Mouse (Mus musculus): ENCODE measurements around the gene Olfr560. TPM values are rescaled to one million over a fixed set of nuclear protein-coding genes. Genes with fewer than 3 reads are reported as not detected.

Gene Olfr560
- total and polyA plus RNA-seq, 2 experiments from 2014 or later: not detected

- no peak within 1 kb of the TSS for H3K27ac ChIP-seq (ENCODE audit: low read depth)
- DNase-seq (ENCODE audit: low spot score) (no peak), ATAC-seq (ENCODE audit: insufficient read depth, low read depth) (no peak)
- H3K36me3 ChIP-seq (replicated peaks; ENCODE audit: control insufficient read depth, insufficient read depth, low read length): no peaks in the 10 kb centered on the region
- H3K27me3 ChIP-seq (ENCODE audit: control insufficient read depth, insufficient read depth, low read length): no peaks in the 10 kb centered on the region
- H3K9me3 ChIP-seq (replicated peaks; ENCODE audit: control insufficient read depth, low read length): no peaks in the 10 kb centered on the region
- no peak within 1 kb of the TSS for H3K4me2 ChIP-seq (ENCODE audit: low read depth, low read length)
- no peak within 1 kb of the TSS for H3K9ac ChIP-seq (replicated peaks; ENCODE audit: low read depth, low read length)
- TF ChIP-seq EP300 (IDR thresholded peaks at IDR 0.05; ENCODE audit: low read depth) (no peak), CTCF (IDR thresholded peaks at IDR 0.05; ENCODE audit: low read depth) (no peak)
- no peak within 1 kb of the TSS for H3K4me3 ChIP-seq (ENCODE audit: low read depth, low read length)
- no peaks in the 10 kb centered on the region for H3K4me1 ChIP-seq (ENCODE audit: control insufficient read depth, insufficient read depth)
These were observed 31.8 kb downstream of the Olfr560 start, which contains the start of gene Olfr559 for GRCm38 (mm10) chr7:102727391-102727790. Gene Olfr559, minus strand, starts transcription at chr7:102727491.

GRCm38 (mm10) chr7:102718970-102719369 lies 40.2 kb downstream of the Olfr560 start, which contains the start of gene Olfr33:
Gene Olfr33, minus strand, starts transcription at chr7:102719070.
- Histone ChIP-seq H3K9me3 (replicated peaks; ENCODE audit: control insufficient read depth, low read length) (0 out of 2 replicates have a peak, but pooled peaks cover 4% of the 10 kb centered on the region), H3K27me3 (ENCODE audit: control insufficient read depth, insufficient read depth, low read length) (no peaks in the 10 kb centered on the region), H3K27ac (ENCODE audit: low read depth) (no peak within 1 kb of the TSS), H3K36me3 (replicated peaks; ENCODE audit: control insufficient read depth, insufficient read depth, low read length) (no peaks in the 10 kb centered on the region), H3K9ac (replicated peaks; ENCODE audit: low read depth, low read length) (no peak within 1 kb of the TSS), H3K4me1 (ENCODE audit: control insufficient read depth, insufficient read depth) (no peaks in the 10 kb centered on the region), H3K4me2 (ENCODE audit: low read depth, low read length) (no peak within 1 kb of the TSS), H3K4me3 (ENCODE audit: low read depth, low read length) (no peak within 1 kb of the TSS)
- 24% methylated on average over 1 of the region's 1 CpGs for whole genome bisulfite sequencing
- no peak for DNase-seq (ENCODE audit: low spot score)
- TF ChIP-seq CTCF (IDR thresholded peaks at IDR 0.05; ENCODE audit: low read depth) (no peak), EP300 (IDR thresholded peaks at IDR 0.05; ENCODE audit: low read depth) (no peak)
- ATAC-seq (ENCODE audit: insufficient read depth, low read depth): no peak

- no peak within 1 kb of the TSS for H3K9ac ChIP-seq (replicated peaks; ENCODE audit: low read depth, low read length)
- H3K27ac ChIP-seq (ENCODE audit: low read depth): no peak within 1 kb of the TSS
- H3K27me3 ChIP-seq (ENCODE audit: control insufficient read depth, insufficient read depth, low read length): no peaks in the 10 kb centered on the region
- no peaks in the 10 kb centered on the region for H3K4me1 ChIP-seq (ENCODE audit: control insufficient read depth, insufficient read depth)
- TF ChIP-seq EP300 (IDR thresholded peaks at IDR 0.05; ENCODE audit: low read depth) (no peak), CTCF (IDR thresholded peaks at IDR 0.05; ENCODE audit: low read depth) (no peak)
- no peak for ATAC-seq (ENCODE audit: insufficient read depth, low read depth)
- H3K4me2 ChIP-seq (ENCODE audit: low read depth, low read length): no peak within 1 kb of the TSS
- no peaks in the 10 kb centered on the region for H3K9me3 ChIP-seq (replicated peaks; ENCODE audit: control insufficient read depth, low read length)
- no peak for DNase-seq (ENCODE audit: low spot score)
- no peak within 1 kb of the TSS for H3K4me3 ChIP-seq (ENCODE audit: low read depth, low read length)
- no peaks in the 10 kb centered on the region for H3K36me3 ChIP-seq (replicated peaks; ENCODE audit: control insufficient read depth, insufficient read depth, low read length)
These were observed 57.3 kb downstream of the Olfr560 start, which contains the start of gene Olfr558 for GRCm38 (mm10) chr7:102701915-102702314. Gene Olfr558, plus strand, starts transcription at chr7:102702215.

Other genes starting within 250 kb of the Olfr560 start
Only the 30 nearest of the 31 such genes appear.
- gene Olfr547, start 224.6 kb downstream of the Olfr560 start, total RNA-seq (2014; rRNA removed; ENCODE audit: low replicate concordance): not detected in 2 replicates
- not detected in 2 replicates for gene Olfr547, start 224.6 kb downstream of the Olfr560 start, polyA plus RNA-seq (2015; fragmentation: Nextera tagmentation; extraction: Ambion mirVana)
- gene Olfr548-ps1, start 218.5 kb downstream of the Olfr560 start, total RNA-seq (2014; rRNA removed; ENCODE audit: low replicate concordance): not detected in 2 replicates
- not detected in 2 replicates for gene Olfr548-ps1, start 218.5 kb downstream of the Olfr560 start, polyA plus RNA-seq (2015; fragmentation: Nextera tagmentation; extraction: Ambion mirVana)
- not detected in 2 replicates for gene Olfr549, start 209.5 kb downstream of the Olfr560 start, total RNA-seq (2014; rRNA removed; ENCODE audit: low replicate concordance)
- gene Olfr549, start 209.5 kb downstream of the Olfr560 start, polyA plus RNA-seq (2015; fragmentation: Nextera tagmentation; extraction: Ambion mirVana): not detected in 2 replicates
- gene Trim21, start 193.9 kb downstream of the Olfr560 start, total RNA-seq (2014; rRNA removed; ENCODE audit: low replicate concordance): 4.0 and 5.6 TPM in 2 replicates
- 0.22 and 0.32 TPM in 2 replicates for gene Trim21, start 193.9 kb downstream of the Olfr560 start, polyA plus RNA-seq (2015; fragmentation: Nextera tagmentation; extraction: Ambion mirVana)
- gene Olfr550, start 187.9 kb downstream of the Olfr560 start, total RNA-seq (2014; rRNA removed; ENCODE audit: low replicate concordance): not detected in 2 replicates
- not detected in 2 replicates for gene Olfr550, start 187.9 kb downstream of the Olfr560 start, polyA plus RNA-seq (2015; fragmentation: Nextera tagmentation; extraction: Ambion mirVana)
- gene Olfr551, start 167.5 kb downstream of the Olfr560 start, total RNA-seq (2014; rRNA removed; ENCODE audit: low replicate concordance): not detected in 2 replicates
- gene Olfr551, start 167.5 kb downstream of the Olfr560 start, polyA plus RNA-seq (2015; fragmentation: Nextera tagmentation; extraction: Ambion mirVana): not detected in 2 replicates
- gene Olfr552, start 161.6 kb downstream of the Olfr560 start, total RNA-seq (2014; rRNA removed; ENCODE audit: low replicate concordance): not detected in 2 replicates
- not detected in 2 replicates for gene Olfr552, start 161.6 kb downstream of the Olfr560 start, polyA plus RNA-seq (2015; fragmentation: Nextera tagmentation; extraction: Ambion mirVana)
- gene Olfr553, start 141.1 kb downstream of the Olfr560 start, total RNA-seq (2014; rRNA removed; ENCODE audit: low replicate concordance): not detected in 2 replicates
- not detected in 2 replicates for gene Olfr553, start 141.1 kb downstream of the Olfr560 start, polyA plus RNA-seq (2015; fragmentation: Nextera tagmentation; extraction: Ambion mirVana)
- gene Olfr554, start 120.9 kb downstream of the Olfr560 start, total RNA-seq (2014; rRNA removed; ENCODE audit: low replicate concordance): not detected in 2 replicates
- not detected in 2 replicates for gene Olfr554, start 120.9 kb downstream of the Olfr560 start, polyA plus RNA-seq (2015; fragmentation: Nextera tagmentation; extraction: Ambion mirVana)
- gene Olfr555, start 100.5 kb downstream of the Olfr560 start, total RNA-seq (2014; rRNA removed; ENCODE audit: low replicate concordance): not detected in 2 replicates
- gene Olfr555, start 100.5 kb downstream of the Olfr560 start, polyA plus RNA-seq (2015; fragmentation: Nextera tagmentation; extraction: Ambion mirVana): not detected in 2 replicates
- not detected in 2 replicates for gene Olfr556, start 94.5 kb downstream of the Olfr560 start, total RNA-seq (2014; rRNA removed; ENCODE audit: low replicate concordance)
- not detected in 2 replicates for gene Olfr556, start 94.5 kb downstream of the Olfr560 start, polyA plus RNA-seq (2015; fragmentation: Nextera tagmentation; extraction: Ambion mirVana)
- 10.0 and 22.4 TPM in 2 replicates for gene Trim68, start 72.0 kb downstream of the Olfr560 start, total RNA-seq (2014; rRNA removed; ENCODE audit: low replicate concordance)
- gene Trim68, start 72.0 kb downstream of the Olfr560 start, polyA plus RNA-seq (2015; fragmentation: Nextera tagmentation; extraction: Ambion mirVana): 8.3 and 8.9 TPM in 2 replicates
- gene Olfr557, start 63.5 kb downstream of the Olfr560 start, total RNA-seq (2014; rRNA removed; ENCODE audit: low replicate concordance): not detected in 2 replicates
- not detected in 2 replicates for gene Olfr557, start 63.5 kb downstream of the Olfr560 start, polyA plus RNA-seq (2015; fragmentation: Nextera tagmentation; extraction: Ambion mirVana)
- 1.2 and 1.5 TPM in 2 replicates for gene Olfr558, start 57.2 kb downstream of the Olfr560 start, total RNA-seq (2014; rRNA removed; ENCODE audit: low replicate concordance)
- 2.2 and 2.3 TPM in 2 replicates for gene Olfr558, start 57.2 kb downstream of the Olfr560 start, polyA plus RNA-seq (2015; fragmentation: Nextera tagmentation; extraction: Ambion mirVana)
- not detected in 2 replicates for gene Olfr33, start 40.3 kb downstream of the Olfr560 start, total RNA-seq (2014; rRNA removed; ENCODE audit: low replicate concordance)
- not detected in 2 replicates for gene Olfr33, start 40.3 kb downstream of the Olfr560 start, polyA plus RNA-seq (2015; fragmentation: Nextera tagmentation; extraction: Ambion mirVana)
- gene Olfr559, start 31.9 kb downstream of the Olfr560 start, total RNA-seq (2014; rRNA removed; ENCODE audit: low replicate concordance): not detected in 2 replicates
- gene Olfr559, start 31.9 kb downstream of the Olfr560 start, polyA plus RNA-seq (2015; fragmentation: Nextera tagmentation; extraction: Ambion mirVana): not detected in 2 replicates
- 1.0 and 4.1 TPM in 2 replicates for gene Olfr78, start 105 bp upstream of the Olfr560 start, total RNA-seq (2014; rRNA removed; ENCODE audit: low replicate concordance)
- gene Olfr78, start 105 bp upstream of the Olfr560 start, polyA plus RNA-seq (2015; fragmentation: Nextera tagmentation; extraction: Ambion mirVana): 0.34 and 0.60 TPM in 2 replicates
- gene Olfr561, start 11.9 kb upstream of the Olfr560 start, total RNA-seq (2014; rRNA removed; ENCODE audit: low replicate concordance): not detected in 2 replicates
- gene Olfr561, start 11.9 kb upstream of the Olfr560 start, polyA plus RNA-seq (2015; fragmentation: Nextera tagmentation; extraction: Ambion mirVana): not detected in 2 replicates
- not detected in 2 replicates for gene Olfr564, start 44.1 kb upstream of the Olfr560 start, total RNA-seq (2014; rRNA removed; ENCODE audit: low replicate concordance)
- gene Olfr564, start 44.1 kb upstream of the Olfr560 start, polyA plus RNA-seq (2015; fragmentation: Nextera tagmentation; extraction: Ambion mirVana): not detected in 2 replicates
- not detected in 2 replicates for gene Olfr566, start 99.4 kb upstream of the Olfr560 start, total RNA-seq (2014; rRNA removed; ENCODE audit: low replicate concordance)
- not detected in 2 replicates for gene Olfr566, start 99.4 kb upstream of the Olfr560 start, polyA plus RNA-seq (2015; fragmentation: Nextera tagmentation; extraction: Ambion mirVana)
- gene Olfr568, start 117.8 kb upstream of the Olfr560 start, total RNA-seq (2014; rRNA removed; ENCODE audit: low replicate concordance): not detected in 2 replicates
- gene Olfr568, start 117.8 kb upstream of the Olfr560 start, polyA plus RNA-seq (2015; fragmentation: Nextera tagmentation; extraction: Ambion mirVana): not detected in 2 replicates
- gene Olfr569, start 131.5 kb upstream of the Olfr560 start, total RNA-seq (2014; rRNA removed; ENCODE audit: low replicate concordance): not detected in 2 replicates
- gene Olfr569, start 131.5 kb upstream of the Olfr560 start, polyA plus RNA-seq (2015; fragmentation: Nextera tagmentation; extraction: Ambion mirVana): not detected in 2 replicates
- gene Olfr570, start 135.2 kb upstream of the Olfr560 start, total RNA-seq (2014; rRNA removed; ENCODE audit: low replicate concordance): not detected in 2 replicates
- gene Olfr570, start 135.2 kb upstream of the Olfr560 start, polyA plus RNA-seq (2015; fragmentation: Nextera tagmentation; extraction: Ambion mirVana): not detected in 2 replicates
- not detected in 2 replicates for gene Olfr571, start 158.2 kb upstream of the Olfr560 start, total RNA-seq (2014; rRNA removed; ENCODE audit: low replicate concordance)
- gene Olfr571, start 158.2 kb upstream of the Olfr560 start, polyA plus RNA-seq (2015; fragmentation: Nextera tagmentation; extraction: Ambion mirVana): not detected in 2 replicates
- not detected in 2 replicates for gene Olfr572, start 165.0 kb upstream of the Olfr560 start, total RNA-seq (2014; rRNA removed; ENCODE audit: low replicate concordance)
- not detected in 2 replicates for gene Olfr572, start 165.0 kb upstream of the Olfr560 start, polyA plus RNA-seq (2015; fragmentation: Nextera tagmentation; extraction: Ambion mirVana)
- gene Olfr573-ps1, start 183.2 kb upstream of the Olfr560 start, total RNA-seq (2014; rRNA removed; ENCODE audit: low replicate concordance): not detected in 2 replicates
- not detected in 2 replicates for gene Olfr573-ps1, start 183.2 kb upstream of the Olfr560 start, polyA plus RNA-seq (2015; fragmentation: Nextera tagmentation; extraction: Ambion mirVana)
- not detected in 2 replicates for gene Olfr574, start 189.1 kb upstream of the Olfr560 start, total RNA-seq (2014; rRNA removed; ENCODE audit: low replicate concordance)
- not detected in 2 replicates for gene Olfr574, start 189.1 kb upstream of the Olfr560 start, polyA plus RNA-seq (2015; fragmentation: Nextera tagmentation; extraction: Ambion mirVana)
- not detected in 2 replicates for gene Olfr575, start 199.4 kb upstream of the Olfr560 start, total RNA-seq (2014; rRNA removed; ENCODE audit: low replicate concordance)
- not detected in 2 replicates for gene Olfr575, start 199.4 kb upstream of the Olfr560 start, polyA plus RNA-seq (2015; fragmentation: Nextera tagmentation; extraction: Ambion mirVana)
- gene Olfr576, start 203.3 kb upstream of the Olfr560 start, total RNA-seq (2014; rRNA removed; ENCODE audit: low replicate concordance): not detected in 2 replicates
- not detected in 2 replicates for gene Olfr576, start 203.3 kb upstream of the Olfr560 start, polyA plus RNA-seq (2015; fragmentation: Nextera tagmentation; extraction: Ambion mirVana)
- gene Olfr577, start 216.6 kb upstream of the Olfr560 start, total RNA-seq (2014; rRNA removed; ENCODE audit: low replicate concordance): not detected in 2 replicates
- gene Olfr577, start 216.6 kb upstream of the Olfr560 start, polyA plus RNA-seq (2015; fragmentation: Nextera tagmentation; extraction: Ambion mirVana): not detected in 2 replicates

Data from heart, postnatal 0 days (tissue).